Comparison of ENCODE assay signal across 25 mouse cellular contexts in the genomic region with DNA sequence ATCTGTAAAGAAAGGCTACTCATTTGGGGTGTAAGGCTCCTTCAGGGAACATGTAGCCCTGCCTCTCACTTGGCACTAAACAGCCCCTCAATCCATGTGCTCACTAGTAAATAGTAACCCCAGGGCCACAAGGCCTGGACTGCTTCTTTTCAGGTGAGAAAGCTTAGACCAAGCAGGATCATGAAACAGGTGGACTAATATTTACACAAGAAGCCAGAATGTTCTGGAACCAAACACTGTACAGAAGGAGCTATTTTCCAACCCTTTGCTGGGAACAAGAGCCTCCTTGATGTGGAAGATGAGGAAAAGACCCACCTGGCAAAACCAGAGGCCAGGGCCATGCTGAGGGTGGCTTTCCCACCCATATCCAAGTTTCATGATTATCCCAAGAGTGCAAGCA. TPM values are rescaled to one million over a fixed set of nuclear protein-coding genes. Genes with fewer than 3 reads are reported as not detected.
DNase-seq lines count a peak whose midpoint lies in the region; ATAC-seq and TF ChIP-seq lines count a peak whose summit lies in the region.
"Had no signal": no experiment of that assay in that cellular context is flagged by ENCODE, and none has a peak within 500 bp of the region (broad histone marks: within the 10 kb centered on the region; RNA-seq: fewer than 3 reads in every experiment).

No protein-coding gene starts in this region.

- no peaks in the 10 kb centered on the region for H3K27me3 ChIP-seq in heart, embryonic 10.5 days (ENCODE audit: insufficient read depth, poor library complexity, severe bottlenecking)
- H3K27me3 ChIP-seq in lung, postnatal 0 days (replicated peaks; ENCODE audit: insufficient read depth, low read length), result no peaks in the 10 kb centered on the region
- H3K27me3 ChIP-seq in stomach, embryonic 15.5 days (replicated peaks), result no peaks in the 10 kb centered on the region
- H3K27me3 ChIP-seq in hindbrain, embryonic 14.5 days (ENCODE audit: control insufficient read depth, insufficient read depth, low read length), result no peaks in the 10 kb centered on the region
- H3K27me3 ChIP-seq: CH12.LX; embryonic facial prominence, embryonic 12.5 days; Patski had no signal

- ATAC-seq in lung, postnatal 0 days, result peak; percentile 47
- ATAC-seq in stomach, embryonic 15.5 days (ENCODE audit: insufficient read depth, low FRiP score, low read depth), result peak; percentile 43; the same call in 1 of the 2 replicates
- no peak for ATAC-seq in hindbrain, embryonic 14.5 days (ENCODE audit: low FRiP score)
- ATAC-seq: activated CD4-positive, CD25-positive, alpha-beta regulatory T cell, adult 4 months; CD4-positive, CD25-positive, alpha-beta regulatory T cell, adult 4 months; forebrain, embryonic 14.5 days; forebrain, embryonic 16.5 days; Patski had no signal

- TF ChIP-seq CTCF in lung, postnatal 0 days (IDR thresholded peaks at IDR 0.05), result no peak

- H3K4me3 ChIP-seq in heart, embryonic 10.5 days, result no peak overlapping the region
- H3K4me3 ChIP-seq in lung, postnatal 0 days (ENCODE audit: low read depth, low read length), result no peak overlapping the region
- H3K4me3 ChIP-seq in stomach, embryonic 15.5 days (replicated peaks), result no peak overlapping the region
- no peak overlapping the region for H3K4me3 ChIP-seq in hindbrain, embryonic 14.5 days (replicated peaks; ENCODE audit: low read length)
- H3K4me3 ChIP-seq: embryonic facial prominence, embryonic 10.5 days; embryonic facial prominence, embryonic 12.5 days had no signal

- no peak overlapping the region for H3K9ac ChIP-seq in lung, postnatal 0 days (replicated peaks; ENCODE audit: low read depth)
- no peak overlapping the region for H3K9ac ChIP-seq in stomach, embryonic 15.5 days
- no peak overlapping the region for H3K9ac ChIP-seq in hindbrain, embryonic 14.5 days
- H3K9ac ChIP-seq: embryonic facial prominence, embryonic 12.5 days had no signal

- H3K4me1 ChIP-seq in heart, embryonic 10.5 days, result no peaks in the 10 kb centered on the region
- peaks cover 4% of the 10 kb centered on the region; the same call in 1 of the 2 replicates for H3K4me1 ChIP-seq in lung, postnatal 0 days (ENCODE audit: insufficient read depth, low read depth, low read length)
- H3K4me1 ChIP-seq in stomach, embryonic 15.5 days, result no peaks in the 10 kb centered on the region
- H3K4me1 ChIP-seq in hindbrain, embryonic 14.5 days (replicated peaks; ENCODE audit: control insufficient read depth, insufficient read depth, low read length), result no peaks in the 10 kb centered on the region
- H3K4me1 ChIP-seq: embryonic facial prominence, embryonic 10.5 days; embryonic facial prominence, embryonic 12.5 days had no signal

- peak; percentile 51 for TF ChIP-seq EP300 in lung, postnatal 0 days (IDR thresholded peaks at IDR 0.05)

- peak; percentile 10 for DNase-seq in heart, adult 11 months
- DNase-seq in heart, embryonic 10.5 days (ENCODE audit: low spot score), result no peak
- peak; percentile 52 for DNase-seq in lung, postnatal 0 days (ENCODE audit: low spot score)
- no peak for DNase-seq in lung, adult 18-20 months
- no peak for DNase-seq in hindbrain, embryonic 14.5 days (ENCODE audit: low spot score)
- DNase-seq: adrenal gland, adult 8-10 months; adrenal gland, postnatal 14 days; adrenal gland, postnatal 36 days; B cell, adult 2 months; cerebellum, adult 11-12 months; cerebellum, adult 2 months; cerebellum, adult 9-10 months; cerebellum, postnatal 10 days; cerebellum, postnatal 25 days had no signal

- no peak overlapping the region for H3K27ac ChIP-seq in heart, embryonic 10.5 days
- H3K27ac ChIP-seq in lung, postnatal 0 days (ENCODE audit: low read length), result peak overlapping the region; percentile 69
- no peak overlapping the region for H3K27ac ChIP-seq in stomach, embryonic 15.5 days
- no peak overlapping the region for H3K27ac ChIP-seq in hindbrain, embryonic 14.5 days
- H3K27ac ChIP-seq: embryonic facial prominence, embryonic 10.5 days; embryonic facial prominence, embryonic 12.5 days had no signal

- no peak overlapping the region for H3K4me2 ChIP-seq in lung, postnatal 0 days (replicated peaks; ENCODE audit: low read depth, low read length)
- H3K4me2 ChIP-seq in stomach, embryonic 15.5 days, result no peak overlapping the region
- H3K4me2 ChIP-seq in hindbrain, embryonic 14.5 days (replicated peaks), result no peak overlapping the region
- H3K4me2 ChIP-seq: embryonic facial prominence, embryonic 12.5 days had no signal

- no peaks in the 10 kb centered on the region for H3K9me3 ChIP-seq in heart, embryonic 10.5 days
- H3K9me3 ChIP-seq in lung, postnatal 0 days (ENCODE audit: low read length), result no peaks in the 10 kb centered on the region
- no peaks in the 10 kb centered on the region for H3K9me3 ChIP-seq in stomach, embryonic 15.5 days
- no peaks in the 10 kb centered on the region for H3K9me3 ChIP-seq in hindbrain, embryonic 14.5 days (ENCODE audit: control insufficient read depth, low read length)
- H3K9me3 ChIP-seq: embryonic facial prominence, embryonic 10.5 days; embryonic facial prominence, embryonic 12.5 days; G1E had no signal

- H3K36me3 ChIP-seq in heart, embryonic 10.5 days, result peaks cover 42% of the 10 kb centered on the region
- H3K36me3 ChIP-seq in lung, postnatal 0 days (ENCODE audit: insufficient read depth, low read length), result peaks cover 13% of the 10 kb centered on the region
- H3K36me3 ChIP-seq in stomach, embryonic 15.5 days, result peaks cover 10% of the 10 kb centered on the region; the same call in 1 of the 2 replicates
- peaks cover 34% of the 10 kb centered on the region for H3K36me3 ChIP-seq in hindbrain, embryonic 14.5 days (replicated peaks; ENCODE audit: control insufficient read depth, insufficient read depth)

RNA-seq across cellular contexts. Expression of a gene that starts 9.6 kb away (rescaled TPM):
- 63.7 and 63.9 TPM in 2 replicates for polyA plus RNA-seq in heart, embryonic 10.5 days (2016; fragmentation: Nextera tagmentation; extraction: Ambion mirVana)
- 127 and 130 TPM in 2 replicates for polyA plus RNA-seq in lung, postnatal 0 days (2015; fragmentation: Nextera tagmentation; extraction: Ambion mirVana)
- 73.7 and 77.8 TPM in 2 replicates for polyA plus RNA-seq in stomach, embryonic 15.5 days (2015; fragmentation: Nextera tagmentation; extraction: Ambion mirVana)
- polyA plus RNA-seq in hindbrain, embryonic 14.5 days (2014; fragmentation: Nextera tagmentation; extraction: Ambion mirVana), result 63.6 and 71.7 TPM in 2 replicates

RNA-seq across cellular contexts. Expression of a gene that starts 9.6 kb away (rescaled TPM):
- polyA plus RNA-seq in heart, embryonic 10.5 days (2016; fragmentation: Nextera tagmentation; extraction: Ambion mirVana), result 102 and 138 TPM in 2 replicates
- polyA plus RNA-seq in lung, postnatal 0 days (2015; fragmentation: Nextera tagmentation; extraction: Ambion mirVana), result 139 and 145 TPM in 2 replicates
- polyA plus RNA-seq in stomach, embryonic 15.5 days (2015; fragmentation: Nextera tagmentation; extraction: Ambion mirVana), result 125 and 136 TPM in 2 replicates
- polyA plus RNA-seq in hindbrain, embryonic 14.5 days (2014; fragmentation: Nextera tagmentation; extraction: Ambion mirVana), result 73.2 and 76.4 TPM in 2 replicates

RNA-seq across cellular contexts. Expression of a gene that starts 47.3 kb away (rescaled TPM):
- not detected in 2 replicates for polyA plus RNA-seq in heart, embryonic 10.5 days (2016; fragmentation: Nextera tagmentation; extraction: Ambion mirVana)
- polyA plus RNA-seq in lung, postnatal 0 days (2015; fragmentation: Nextera tagmentation; extraction: Ambion mirVana), result 84.7 and 86.6 TPM in 2 replicates
- 1.2 and 2.0 TPM in 2 replicates for polyA plus RNA-seq in stomach, embryonic 15.5 days (2015; fragmentation: Nextera tagmentation; extraction: Ambion mirVana)
- polyA plus RNA-seq in hindbrain, embryonic 14.5 days (2014; fragmentation: Nextera tagmentation; extraction: Ambion mirVana), result 0.60 and 0.64 TPM in 2 replicates
- polyA plus RNA-seq: activated CD4-positive, CD25-positive, alpha-beta regulatory T cell, adult 4 months; CD4-positive, CD25-positive, alpha-beta regulatory T cell, adult 4 months; embryonic facial prominence, embryonic 10.5 days; forebrain, embryonic 11.5 days; G1E; Patski had no signal

Comparison
In these comparisons a context has a peak if more than half of its experiments do, and no peak if none do; other contexts are left out.
1. DNase-seq: peak in heart, adult 11 months (single experiment) and lung, postnatal 0 days (single experiment); none in heart, embryonic 10.5 days (single experiment), lung, adult 18-20 months (0 of 2) and hindbrain, embryonic 14.5 days (single experiment).
2. RNA of a gene that starts 47.3 kb away (polyA plus RNA-seq): 84.7 to 86.6 TPM in lung, postnatal 0 days; 1.2 to 2.0 TPM in stomach, embryonic 15.5 days, 0.60 to 0.64 TPM in hindbrain, embryonic 14.5 days and not detected in heart, embryonic 10.5 days; every median in the first group is over 10 times any median in the second.